Mouse (Mus musculus) embryonic facial prominence, embryonic 14.5 days (tissue): ENCODE measurements at regions not wholly inside any gene's neighbourhood (a gene's known extent, or its start where the extent isn't known, plus 50 kb on each side); places are given as distances from the start of the nearest gene placed in this dataset.

Source experiments
- ATAC-seq: fragments of 200-750 bp; cut with Nextera tagmentation; 2 replicates; pipeline ENCODE4 v1.8.0; 2017; ENCODE audit warnings: low read depth, moderate number of reproducible peaks, moderate TSS enrichment
- DNase-seq: peaks from one replicate; pipeline ENCODE4 v3.0.0-alpha.2; 2015; ENCODE audit warnings: low spot score
- H3K27ac ChIP-seq: fragments of 300-500 bp; sonication (generic); replicated peaks from 2 replicates; pipeline ENCODE4 v1.5.1; 2014; ENCODE audit warnings: low read depth, mild to moderate bottlenecking, low read length, moderate library complexity
- H3K27me3 ChIP-seq: fragments of 300-500 bp; sonication (generic); replicated peaks from 2 replicates; pipeline ENCODE4 v1.6.1; 2014; ENCODE audit warnings: low read length; ENCODE audit not compliant: control insufficient read depth, insufficient read depth
- H3K36me3 ChIP-seq: fragments of 300-500 bp; sonication (generic); 2 replicates; pipeline ENCODE4 v1.6.1; 2014; ENCODE audit warnings: low read length, mixed read lengths; ENCODE audit not compliant: control insufficient read depth, insufficient read depth
- H3K4me1 ChIP-seq: fragments of 300-500 bp; sonication (generic); 2 replicates; pipeline ENCODE4 v1.6.1; 2014; ENCODE audit warnings: antibody characterized with exemption, low read length; ENCODE audit not compliant: control insufficient read depth, insufficient read depth
- H3K4me2 ChIP-seq: fragments of 300-500 bp; sonication (generic); 2 replicates; pipeline ENCODE4 v1.6.1; 2014; ENCODE audit warnings: low read depth, mild to moderate bottlenecking, low read length, moderate library complexity, mixed read lengths
- H3K4me3 ChIP-seq: fragments of 300-500 bp; sonication (generic); 2 replicates; pipeline ENCODE4 v1.5.1; 2014; ENCODE audit warnings: low read depth, mild to moderate bottlenecking, low read length
- H3K9ac ChIP-seq: fragments of 300-500 bp; sonication (generic); 2 replicates; pipeline ENCODE4 v1.6.1; 2014; ENCODE audit warnings: low read depth, mild to moderate bottlenecking, low read length, moderate library complexity, mixed read lengths
- H3K9me3 ChIP-seq: fragments of 300-500 bp; sonication (generic); 2 replicates; pipeline ENCODE4 v1.6.1; 2016; ENCODE audit warnings: low read length; ENCODE audit not compliant: control insufficient read depth
- WGBS: fragments of 180-500 bp; shearing (Covaris S2); extraction: QIAGEN DNeasy Blood & Tissue Kit; methylation state at CpG from one replicate; pipeline ENCODE4 v1.1.7; 2014; 5-methylcytosine and 5-hydroxymethylcytosine counted together

GRCm38 (mm10) chr17:7592491-7592890 is 207.2 kb upstream of the Unc93a2 start:
- Histone ChIP-seq H3K4me2 (no peak overlapping the region), H3K9me3 (no peaks in the 10 kb centered on the region), H3K27ac (no peak overlapping the region), H3K9ac (no peak overlapping the region), H3K36me3 (no peaks in the 10 kb centered on the region), H3K4me3 (no peak overlapping the region), H3K27me3 (no peaks in the 10 kb centered on the region), H3K4me1 (no peaks in the 10 kb centered on the region)
- 69% methylated on average over 4 of the region's 4 CpGs for WGBS
- ATAC-seq (no peak), DNase-seq (no peak)

GRCm38 (mm10) chr17:7582866-7583398 is 197.7 kb upstream of the Unc93a2 start:
- no peak for DNase-seq
- no peaks in the 10 kb centered on the region for H3K4me1 ChIP-seq
- H3K4me2 ChIP-seq, result no peak overlapping the region
- no peak overlapping the region for H3K27ac ChIP-seq
- no peak overlapping the region for H3K4me3 ChIP-seq
- H3K36me3 ChIP-seq, result no peaks in the 10 kb centered on the region
- no peaks in the 10 kb centered on the region for H3K9me3 ChIP-seq
- no peaks in the 10 kb centered on the region for H3K27me3 ChIP-seq
- 55% methylated on average over 4 of the region's 4 CpGs for WGBS
- H3K9ac ChIP-seq, result no peak overlapping the region
- ATAC-seq, result no peak

GRCm38 (mm10) chr17:7579031-7579430 is 193.8 kb upstream of the Unc93a2 start:
- ATAC-seq (no peak), DNase-seq (no peak)
- no peak overlapping the region for H3K27ac ChIP-seq
- H3K4me1 ChIP-seq, result no peaks in the 10 kb centered on the region
- H3K9ac ChIP-seq, result no peak overlapping the region
- no peaks in the 10 kb centered on the region for H3K9me3 ChIP-seq
- no peaks in the 10 kb centered on the region for H3K27me3 ChIP-seq
- WGBS, result 84% methylated on average over 4 of the region's 4 CpGs
- H3K4me2 ChIP-seq, result no peak overlapping the region
- H3K36me3 ChIP-seq, result no peaks in the 10 kb centered on the region
- no peak overlapping the region for H3K4me3 ChIP-seq

GRCm38 (mm10) chr17:7578003-7578402 is 192.7 kb upstream of the Unc93a2 start:
- no peak overlapping the region for H3K4me3 ChIP-seq
- no peak overlapping the region for H3K4me2 ChIP-seq
- no peaks in the 10 kb centered on the region for H3K36me3 ChIP-seq
- H3K4me1 ChIP-seq, result no peaks in the 10 kb centered on the region
- no peaks in the 10 kb centered on the region for H3K27me3 ChIP-seq
- 87% methylated on average over 8 of the region's 8 CpGs for WGBS
- ATAC-seq, result no peak
- H3K9ac ChIP-seq, result no peak overlapping the region
- no peak overlapping the region for H3K27ac ChIP-seq
- H3K9me3 ChIP-seq, result no peaks in the 10 kb centered on the region
- no peak for DNase-seq

GRCm38 (mm10) chr17:7577227-7577626 is 192.0 kb upstream of the Unc93a2 start:
- no peaks in the 10 kb centered on the region for H3K9me3 ChIP-seq
- H3K27me3 ChIP-seq, result no peaks in the 10 kb centered on the region
- WGBS, result 62% methylated on average over 4 of the region's 4 CpGs
- DNase-seq (peak; percentile 86), ATAC-seq (peak; percentile 50; the same call in 1 of the 2 replicates)
- H3K9ac ChIP-seq, result no peak overlapping the region
- H3K4me2 ChIP-seq, result no peak overlapping the region
- no peak overlapping the region for H3K4me3 ChIP-seq
- H3K36me3 ChIP-seq, result no peaks in the 10 kb centered on the region
- H3K27ac ChIP-seq, result 0 out of 2 replicates have a peak overlapping the region, but pooled peaks have one; percentile 15
- no peaks in the 10 kb centered on the region for H3K4me1 ChIP-seq

GRCm38 (mm10) chr17:7571481-7571880 is 186.2 kb upstream of the Unc93a2 start:
- no peak overlapping the region for H3K27ac ChIP-seq
- H3K9me3 ChIP-seq, result no peaks in the 10 kb centered on the region
- H3K9ac ChIP-seq, result no peak overlapping the region
- no peak overlapping the region for H3K4me3 ChIP-seq
- no peaks in the 10 kb centered on the region for H3K27me3 ChIP-seq
- 85% methylated on average over 3 of the region's 3 CpGs for WGBS
- H3K36me3 ChIP-seq, result no peaks in the 10 kb centered on the region
- DNase-seq (peak; percentile 15), ATAC-seq (no peak)
- no peak overlapping the region for H3K4me2 ChIP-seq
- H3K4me1 ChIP-seq, result no peaks in the 10 kb centered on the region

GRCm38 (mm10) chr17:7568482-7568881 is 183.2 kb upstream of the Unc93a2 start:
- Histone ChIP-seq H3K4me3 (no peak overlapping the region), H3K36me3 (no peaks in the 10 kb centered on the region), H3K27ac (no peak overlapping the region), H3K27me3 (no peaks in the 10 kb centered on the region), H3K9ac (no peak overlapping the region), H3K4me2 (no peak overlapping the region), H3K9me3 (no peaks in the 10 kb centered on the region), H3K4me1 (peaks cover 3% of the 10 kb centered on the region; the same call in 1 of the 2 replicates)
- 89% methylated on average over 5 of the region's 5 CpGs for WGBS
- DNase-seq, result no peak
- no peak for ATAC-seq

- no peak overlapping the region for H3K27ac ChIP-seq
- WGBS, result 68% methylated on average over 2 of the region's 2 CpGs
- peaks cover 3% of the 10 kb centered on the region; the same call in 1 of the 2 replicates for H3K4me1 ChIP-seq
- H3K4me3 ChIP-seq, result no peak overlapping the region
- H3K9ac ChIP-seq, result no peak overlapping the region
- no peak for DNase-seq
- no peaks in the 10 kb centered on the region for H3K27me3 ChIP-seq
- no peaks in the 10 kb centered on the region for H3K9me3 ChIP-seq
- no peaks in the 10 kb centered on the region for H3K36me3 ChIP-seq
- no peak overlapping the region for H3K4me2 ChIP-seq
- no peak for ATAC-seq
These were observed 180.5 kb upstream of the Unc93a2 start for GRCm38 (mm10) chr17:7565771-7566170.

DNA sequence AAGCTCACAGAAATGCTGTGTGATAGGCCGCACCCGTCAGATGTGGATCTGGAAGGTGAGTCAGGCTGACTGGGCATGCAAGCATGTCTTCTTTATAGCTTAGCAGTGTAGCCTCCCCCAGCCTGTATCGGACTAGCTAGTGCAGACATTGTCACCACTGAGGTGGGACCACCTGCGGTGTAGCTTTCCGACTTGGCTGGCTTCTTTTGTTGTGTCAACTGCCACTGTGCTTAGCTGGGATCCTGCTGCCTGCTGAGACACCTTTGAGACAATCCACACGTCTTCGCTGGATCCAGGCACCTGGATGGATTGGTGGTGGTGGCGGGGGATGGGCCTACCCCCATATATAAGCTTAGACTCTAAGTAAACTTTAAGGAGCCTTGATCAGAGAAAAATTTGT is 177.7 kb upstream of the Unc93a2 start:
- no peak overlapping the region for H3K9ac ChIP-seq
- no peaks in the 10 kb centered on the region for H3K9me3 ChIP-seq
- no peaks in the 10 kb centered on the region for H3K27me3 ChIP-seq
- ATAC-seq (no peak), DNase-seq (no peak)
- no peak overlapping the region for H3K27ac ChIP-seq
- no peak overlapping the region for H3K4me2 ChIP-seq
- H3K4me1 ChIP-seq, result peaks cover 3% of the 10 kb centered on the region; the same call in 1 of the 2 replicates
- no peaks in the 10 kb centered on the region for H3K36me3 ChIP-seq
- 48% methylated on average over 7 of the region's 8 CpGs for WGBS
- no peak overlapping the region for H3K4me3 ChIP-seq
